Mouse (Mus musculus): ENCODE data around the gene Gm17660. TPM values are rescaled to one million over a fixed set of nuclear protein-coding genes. Genes with fewer than 3 reads are reported as not detected.

Gm17660 gene
- not detected in 2 replicates for polyA plus RNA-seq (2012; ENCODE audit: insufficient read depth, insufficient read length, missing spikeins)

DNA sequence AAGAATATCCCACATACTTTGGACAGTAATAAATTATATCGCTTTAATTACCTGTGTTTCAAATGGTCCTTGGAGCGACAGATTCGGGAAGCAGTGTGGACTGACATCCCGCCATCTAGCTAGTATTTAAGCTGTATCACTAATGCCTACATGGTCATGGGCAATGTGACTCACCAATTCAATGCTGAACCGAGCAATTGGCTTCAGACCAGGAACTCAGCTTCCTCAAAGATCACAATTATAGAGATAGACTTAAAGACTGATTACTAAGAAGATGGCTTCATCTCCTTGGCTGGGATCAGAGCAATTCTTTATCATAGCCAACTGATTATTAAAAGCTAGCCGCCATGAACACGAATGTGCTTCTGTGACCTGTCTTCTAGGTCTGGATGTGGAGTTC, at the start of gene Gm17660:
Gene Gm17660 (minus strand): TSS at position 101 of the 400 bp plus-strand sequence.
- H3K4me3 ChIP-seq (ENCODE audit: insufficient read depth, low read length), result no peak within 1 kb of the TSS
- TF ChIP-seq CTCF (IDR thresholded peaks at IDR 0.05; ENCODE audit: low read depth, low read length), result no peak
- no peak for TF ChIP-seq POLR2A (IDR thresholded peaks at IDR 0.05; ENCODE audit: borderline replicate concordance, low read depth, low read length)

GRCm38 (mm10) chr5:104126561-104127320, 49.3 kb upstream of the Gm17660 start:
- H3K4me3 ChIP-seq (ENCODE audit: insufficient read depth, low read length), result no peak overlapping the region
- no peaks in the 10 kb centered on the region for H3K4me1 ChIP-seq (ENCODE audit: control insufficient read depth, insufficient read depth, low read length)
- H3K27ac ChIP-seq (ENCODE audit: insufficient read depth, low read depth, low read length), result no peak overlapping the region
- TF ChIP-seq POLR2A (IDR thresholded peaks at IDR 0.05; ENCODE audit: borderline replicate concordance, low read depth, low read length), result no peak
- TF ChIP-seq CTCF (IDR thresholded peaks at IDR 0.05; ENCODE audit: low read depth, low read length), result no peak

More for the DNA sequence above, at the start of gene Gm17660:
- Histone ChIP-seq H3K4me1 (ENCODE audit: control insufficient read depth, insufficient read depth, low read length) (peaks cover 8% of the 10 kb centered on the region), H3K27ac (ENCODE audit: insufficient read depth, low read depth, low read length) (no peak within 1 kb of the TSS)

DNA sequence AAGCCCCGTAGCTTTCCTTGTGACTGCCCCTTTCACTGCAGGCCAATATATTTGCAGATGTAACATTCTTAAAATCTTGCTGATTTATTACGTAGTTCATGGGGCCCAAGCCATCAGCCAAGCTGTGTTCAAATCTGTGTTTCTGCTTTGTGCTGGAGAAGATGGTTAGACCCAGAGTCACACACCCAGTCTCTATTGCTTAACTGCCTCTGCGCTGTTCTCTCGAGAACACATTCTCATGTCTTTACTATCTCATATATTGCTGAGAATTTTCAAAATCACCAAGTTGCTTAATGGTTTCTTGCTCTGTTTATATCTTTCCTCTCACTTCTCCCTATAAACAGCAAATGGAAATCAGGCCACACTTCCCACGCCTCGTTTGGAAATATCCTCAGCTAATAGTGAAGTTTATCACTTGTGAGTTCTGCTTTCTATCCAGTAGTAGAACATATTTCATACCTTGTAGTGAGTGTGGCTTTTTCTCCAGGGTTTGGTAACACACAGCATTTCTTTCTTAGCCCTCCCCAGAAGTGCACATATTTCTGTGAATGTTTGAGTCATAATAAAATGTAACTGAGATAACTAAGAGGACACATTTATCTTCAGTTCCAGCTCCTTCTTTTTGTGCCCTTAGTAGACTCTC, 46.7 kb upstream of the Gm17660 start:
- H3K4me1 ChIP-seq (ENCODE audit: control insufficient read depth, insufficient read depth, low read length), result no peaks in the 10 kb centered on the region
- H3K27ac ChIP-seq (ENCODE audit: insufficient read depth, low read depth, low read length), result no peak overlapping the region
- no peak overlapping the region for H3K4me3 ChIP-seq (ENCODE audit: insufficient read depth, low read length)
- TF ChIP-seq CTCF (IDR thresholded peaks at IDR 0.05; ENCODE audit: low read depth, low read length) (no peak), POLR2A (IDR thresholded peaks at IDR 0.05; ENCODE audit: borderline replicate concordance, low read depth, low read length) (no peak)

- Histone ChIP-seq H3K27ac (ENCODE audit: insufficient read depth, low read depth, low read length) (no peak overlapping the region), H3K4me3 (ENCODE audit: insufficient read depth, low read length) (no peak overlapping the region), H3K4me1 (ENCODE audit: control insufficient read depth, insufficient read depth, low read length) (peaks cover 3% of the 10 kb centered on the region; the same call in 1 of the 2 replicates)
- TF ChIP-seq POLR2A (IDR thresholded peaks at IDR 0.05; ENCODE audit: borderline replicate concordance, low read depth, low read length), result no peak
- TF ChIP-seq CTCF (IDR thresholded peaks at IDR 0.05; ENCODE audit: low read depth, low read length), result no peak
These were observed 38.5 kb upstream of the Gm17660 start for GRCm38 (mm10) chr5:104115890-104116289.

GRCm38 (mm10) chr5:104115118-104115517, 37.7 kb upstream of the Gm17660 start:
- peaks cover 3% of the 10 kb centered on the region; the same call in 1 of the 2 replicates for H3K4me1 ChIP-seq (ENCODE audit: control insufficient read depth, insufficient read depth, low read length)
- no peak overlapping the region for H3K27ac ChIP-seq (ENCODE audit: insufficient read depth, low read depth, low read length)
- TF ChIP-seq CTCF (IDR thresholded peaks at IDR 0.05; ENCODE audit: low read depth, low read length), result no peak
- no peak for TF ChIP-seq POLR2A (IDR thresholded peaks at IDR 0.05; ENCODE audit: borderline replicate concordance, low read depth, low read length)
- no peak overlapping the region for H3K4me3 ChIP-seq (ENCODE audit: insufficient read depth, low read length)

DNA sequence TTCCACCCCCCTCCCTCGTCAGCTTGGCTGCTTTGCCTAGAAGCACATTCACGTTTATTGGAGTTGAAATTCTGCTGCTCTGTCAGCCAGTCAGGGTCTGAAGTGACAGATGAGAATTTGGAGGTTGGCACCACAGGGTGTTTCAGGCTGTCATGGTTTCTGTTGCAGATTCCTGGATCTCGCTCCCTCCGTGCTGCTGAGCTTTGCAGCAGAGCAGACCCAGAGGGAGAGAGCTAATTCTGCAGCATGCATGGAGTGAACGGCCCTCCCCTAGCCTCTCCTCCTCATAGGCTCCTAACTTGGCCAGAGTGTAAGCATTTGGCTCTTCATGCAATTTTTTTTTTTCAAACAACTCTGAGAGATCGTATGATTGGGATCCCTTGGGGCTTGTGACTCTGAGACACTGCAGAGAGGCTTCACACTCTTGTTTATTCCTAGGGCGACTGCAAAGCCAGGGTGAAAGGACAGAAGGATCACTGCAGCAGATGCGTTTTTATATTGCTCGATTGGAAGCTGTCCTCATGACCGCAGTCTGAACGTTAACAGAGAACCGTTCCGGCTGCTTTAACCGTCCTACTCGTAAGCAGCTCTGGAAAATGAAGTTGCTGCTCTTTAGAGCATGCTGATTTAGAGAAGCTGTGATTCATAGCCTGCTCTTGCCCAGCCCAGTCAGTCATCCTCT, 36.2 kb upstream of the Gm17660 start, which contains the start of gene Sparcl1:
Gene Sparcl1 (minus strand): TSS at position 243 of the 682 bp plus-strand sequence.
- H3K4me3 ChIP-seq (ENCODE audit: insufficient read depth, low read length), result no peak within 1 kb of the TSS
- peaks cover 3% of the 10 kb centered on the region; the same call in 1 of the 2 replicates for H3K4me1 ChIP-seq (ENCODE audit: control insufficient read depth, insufficient read depth, low read length)
- TF ChIP-seq POLR2A (IDR thresholded peaks at IDR 0.05; ENCODE audit: borderline replicate concordance, low read depth, low read length) (no peak), CTCF (IDR thresholded peaks at IDR 0.05; ENCODE audit: low read depth, low read length) (no peak)
- no peak within 1 kb of the TSS for H3K27ac ChIP-seq (ENCODE audit: insufficient read depth, low read depth, low read length)

DNA sequence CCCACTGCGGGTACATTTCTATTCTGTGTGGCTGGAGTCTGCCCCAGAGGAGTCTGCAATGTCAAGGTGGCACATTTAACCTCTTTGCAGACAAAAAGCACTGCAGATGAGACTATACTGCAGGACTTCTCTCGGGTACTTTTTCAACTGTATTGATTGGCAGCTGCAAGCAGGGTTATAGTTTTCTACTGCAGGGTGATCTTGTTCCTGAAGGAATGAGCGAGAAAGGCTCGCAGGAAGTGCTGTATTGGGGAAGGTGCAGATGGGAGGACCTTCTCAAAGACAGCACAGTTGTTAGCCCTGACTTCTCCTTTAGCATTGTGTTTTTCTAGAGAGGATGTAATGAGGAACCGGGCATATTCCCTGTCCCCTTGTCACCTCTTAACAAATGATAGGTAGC, 35.1 kb upstream of the Gm17660 start:
- no peak overlapping the region for H3K4me3 ChIP-seq (ENCODE audit: insufficient read depth, low read length)
- no peak overlapping the region for H3K27ac ChIP-seq (ENCODE audit: insufficient read depth, low read depth, low read length)
- TF ChIP-seq POLR2A (IDR thresholded peaks at IDR 0.05; ENCODE audit: borderline replicate concordance, low read depth, low read length) (no peak), CTCF (IDR thresholded peaks at IDR 0.05; ENCODE audit: low read depth, low read length) (no peak)
- H3K4me1 ChIP-seq (ENCODE audit: control insufficient read depth, insufficient read depth, low read length), result peaks cover 3% of the 10 kb centered on the region; the same call in 1 of the 2 replicates

- no peak overlapping the region for H3K27ac ChIP-seq (ENCODE audit: insufficient read depth, low read depth, low read length)
- H3K4me1 ChIP-seq (ENCODE audit: control insufficient read depth, insufficient read depth, low read length), result peaks cover 3% of the 10 kb centered on the region; the same call in 1 of the 2 replicates
- TF ChIP-seq POLR2A (IDR thresholded peaks at IDR 0.05; ENCODE audit: borderline replicate concordance, low read depth, low read length), result no peak
- TF ChIP-seq CTCF (IDR thresholded peaks at IDR 0.05; ENCODE audit: low read depth, low read length), result no peak
- no peak overlapping the region for H3K4me3 ChIP-seq (ENCODE audit: insufficient read depth, low read length)
These were observed 34.6 kb upstream of the Gm17660 start for GRCm38 (mm10) chr5:104112016-104112415.

DNA sequence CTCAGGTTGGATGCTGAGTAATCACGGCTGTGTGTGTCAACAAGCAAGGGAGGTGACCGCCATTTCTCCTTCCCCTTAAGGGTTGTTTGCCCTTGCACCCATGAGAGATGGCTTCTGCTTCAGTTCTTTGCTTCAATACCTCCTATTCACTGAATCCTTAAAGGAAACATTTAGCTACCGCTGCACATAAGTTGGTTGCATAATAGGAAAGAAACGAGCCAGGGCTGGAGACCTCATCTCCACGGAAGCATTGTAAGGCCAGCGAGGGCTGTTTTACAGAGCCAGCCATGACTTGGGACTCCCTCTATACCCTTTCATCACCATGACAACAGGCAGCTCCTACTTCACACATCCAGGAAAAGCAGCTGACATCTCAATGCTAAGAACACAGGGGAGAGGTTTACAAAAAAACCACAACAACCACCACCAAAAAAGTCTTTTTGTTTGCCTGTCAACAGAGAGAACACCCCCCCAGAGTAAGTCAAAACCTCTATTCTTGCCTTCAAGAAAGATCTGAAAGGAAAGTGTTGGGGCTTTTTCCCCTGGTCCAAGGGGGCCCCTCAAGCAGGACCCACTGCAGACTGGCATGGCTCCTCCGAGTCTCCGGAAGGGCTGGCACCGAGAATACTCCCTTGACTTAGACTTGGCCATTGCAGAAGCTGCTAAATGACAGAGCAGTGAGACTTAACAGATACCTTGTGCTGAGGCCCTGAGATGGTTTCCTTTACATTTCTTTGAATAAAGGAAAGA, 32.9 kb upstream of the Gm17660 start:
- no peak overlapping the region for H3K27ac ChIP-seq (ENCODE audit: insufficient read depth, low read depth, low read length)
- no peak for TF ChIP-seq CTCF (IDR thresholded peaks at IDR 0.05; ENCODE audit: low read depth, low read length)
- no peak for TF ChIP-seq POLR2A (IDR thresholded peaks at IDR 0.05; ENCODE audit: borderline replicate concordance, low read depth, low read length)
- H3K4me1 ChIP-seq (ENCODE audit: control insufficient read depth, insufficient read depth, low read length), result peaks cover 3% of the 10 kb centered on the region; the same call in 1 of the 2 replicates
- no peak overlapping the region for H3K4me3 ChIP-seq (ENCODE audit: insufficient read depth, low read length)

All from bone marrow macrophage, adult 2 months (primary cell).